8 mouse cellular contexts compared by ENCODE assay signal in the genomic region with DNA sequence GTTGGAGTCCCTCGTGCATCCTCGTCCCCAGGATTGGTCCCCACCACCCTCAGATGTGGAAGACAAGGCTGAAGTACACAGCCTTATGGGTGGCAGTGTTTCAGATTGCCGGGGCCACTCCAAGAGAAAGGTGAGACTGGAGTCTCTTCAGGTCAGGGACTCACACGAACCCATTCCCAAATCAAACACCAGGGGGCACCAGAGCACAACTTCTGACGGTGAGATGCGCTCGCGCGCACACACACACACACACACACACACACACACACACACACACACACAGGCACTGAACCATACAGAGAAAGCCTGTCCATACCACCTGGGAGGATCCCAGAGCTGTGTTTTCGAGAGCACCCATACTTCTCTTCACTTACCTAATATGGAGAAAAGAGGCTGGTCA. TPM values are rescaled to one million over a fixed set of nuclear protein-coding genes. Genes with fewer than 3 reads are reported as not detected.
DNase-seq lines count a peak whose midpoint lies in the region; ATAC-seq lines count a peak whose summit lies in the region.
"Had no signal": no experiment of that assay in that cellular context is flagged by ENCODE, and none has a peak within 500 bp of the region (broad histone marks: within the 10 kb centered on the region; RNA-seq: fewer than 3 reads in every experiment).

No protein-coding gene starts in this region.

- peaks cover 45% of the 10 kb centered on the region for H3K36me3 ChIP-seq in midbrain, embryonic 13.5 days

- no peak overlapping the region for H3K27ac ChIP-seq in midbrain, embryonic 13.5 days

- no peaks in the 10 kb centered on the region for H3K9me3 ChIP-seq in midbrain, embryonic 13.5 days

- no peak overlapping the region for H3K9ac ChIP-seq in midbrain, embryonic 13.5 days (replicated peaks)

- DNase-seq in adipocyte (ENCODE audit: low spot score): peak; percentile 81
- peak; percentile 76 to 87 for DNase-seq in cerebellum, postnatal 4 days (ENCODE audit: low spot score in 2 of 2)
- DNase-seq in gastrocnemius, postnatal 14 days: peak; percentile 73
- DNase-seq in kidney, adult 11 months: peak; percentile 26
- peak; percentile 81 for DNase-seq in left cerebral cortex, postnatal 4 days
- peak; percentile 37 to 74 for DNase-seq in spleen, adult 18-20 months

- no peak overlapping the region for H3K4me2 ChIP-seq in midbrain, embryonic 13.5 days (replicated peaks)

- ATAC-seq in midbrain, embryonic 13.5 days: peak; percentile 74

- no peak overlapping the region for H3K4me3 ChIP-seq in midbrain, embryonic 13.5 days (replicated peaks)
- H3K4me3 ChIP-seq: myocyte had no signal

- 2% methylated on average over 10 of the region's 10 CpGs for WGBS in midbrain, embryonic 13.5 days

- peaks cover 28% of the 10 kb centered on the region for H3K4me1 ChIP-seq in midbrain, embryonic 13.5 days (replicated peaks)

- peaks cover 31% of the 10 kb centered on the region for H3K27me3 ChIP-seq in midbrain, embryonic 13.5 days

- intact Hi-C loops in gastrocnemius, postnatal 14 days (cut with DNase I; ENCODE audit: low total_unique reads): loop anchor here (5.0 to 10.0 kb wide), 3 partner anchors 34 to 151 kb away; no protein-coding TSS in a partner anchor
- intact Hi-C loops in left cerebral cortex, postnatal 4 days (cut with DNase I): no loop called here

RNA-seq across cellular contexts. Expression of a gene that starts 7.2 kb away (rescaled TPM):
- total RNA-seq in gastrocnemius, postnatal 14 days (2021): under 1 TPM; 0.37 to 0.58 TPM
- total RNA-seq in left cerebral cortex, postnatal 4 days (2021): 1 to 10 TPM; 5.1 to 6.0 TPM
- polyA plus RNA-seq in midbrain, embryonic 13.5 days (2015; fragmentation: Nextera tagmentation; extraction: Ambion mirVana): 23.5 and 25.2 TPM in 2 replicates
- polyA plus RNA-seq: myocyte had no signal

RNA-seq across cellular contexts. Expression of a gene that starts 32.5 kb away (rescaled TPM):
- 10 to 100 TPM; 31.8 to 39.9 TPM for total RNA-seq in gastrocnemius, postnatal 14 days (2021)
- 10 to 100 TPM; 40.6 to 42.0 TPM for total RNA-seq in left cerebral cortex, postnatal 4 days (2021)
- polyA plus RNA-seq in midbrain, embryonic 13.5 days (2015; fragmentation: Nextera tagmentation; extraction: Ambion mirVana): 11.0 and 12.6 TPM in 2 replicates

Comparison
In these comparisons a context has a peak if more than half of its experiments do, and no peak if none do; other contexts are left out.
1. DNase-seq: peak in every context shown above with its lines; median percentile 82 in cerebellum, postnatal 4 days; 81 in adipocyte; 81 in left cerebral cortex, postnatal 4 days; 73 in gastrocnemius, postnatal 14 days; 56 in spleen, adult 18-20 months; 26 in kidney, adult 11 months.